Mouse (Mus musculus): ENCODE results near the gene Fam167b. TPM values are rescaled to one million over a fixed set of nuclear protein-coding genes. Genes with fewer than 3 reads are reported as not detected.

The Fam167b gene
- polyA plus RNA-seq, 1 experiment from 2014 or later = 5.6 TPM

GRCm38 (mm10) chr4:129616631-129617030, 38.3 kb upstream of the Fam167b start:
- Histone ChIP-seq H3K4me1 (ENCODE audit: control insufficient read depth in 2 of 2, insufficient read depth in 2 of 2, low read length in 2 of 2) (peaks cover 8 to 16% of the 10 kb centered on the region in 2 experiments; a peak in 3 of 4 replicates), H3K4me2 (ENCODE audit: low read length) (no peak overlapping the region), H3K27me3 (ENCODE audit: control insufficient read depth, insufficient read depth, low read length) (no peaks in the 10 kb centered on the region), H3K27ac (replicated peaks in 1 of 2; ENCODE audit: control insufficient read depth in 1 of 2, insufficient read depth in 1 of 2, low read depth in 2 of 2, low read length in 2 of 2) (no peak overlapping the region), H3K9me3 (ENCODE audit: control insufficient read depth, low read length) (no peaks in the 10 kb centered on the region), H3K36me3 (ENCODE audit: control insufficient read depth, insufficient read depth, low read length) (peaks cover 27% of the 10 kb centered on the region), H3K9ac (ENCODE audit: low read length) (no peak overlapping the region), H3K4me3 (ENCODE audit: control insufficient read depth in 1 of 2, insufficient read depth in 1 of 2, low read depth in 1 of 2, low read length in 2 of 2) (no peak overlapping the region)
- 90% methylated on average over 3 of the region's 3 CpGs for WGBS
- ATAC-seq (ENCODE audit: insufficient number of reproducible peaks, insufficient read depth, low FRiP score, low read depth) = no peak

- Histone ChIP-seq H3K4me3 (ENCODE audit: control insufficient read depth in 1 of 2, insufficient read depth in 1 of 2, low read depth in 1 of 2, low read length in 2 of 2) (no peak overlapping the region), H3K27ac (replicated peaks in 1 of 2; ENCODE audit: control insufficient read depth in 1 of 2, insufficient read depth in 1 of 2, low read depth in 2 of 2, low read length in 2 of 2) (no peak overlapping the region), H3K4me2 (ENCODE audit: low read length) (no peak overlapping the region), H3K36me3 (ENCODE audit: control insufficient read depth, insufficient read depth, low read length) (peaks cover 27% of the 10 kb centered on the region), H3K9me3 (ENCODE audit: control insufficient read depth, low read length) (no peaks in the 10 kb centered on the region), H3K9ac (ENCODE audit: low read length) (no peak overlapping the region), H3K27me3 (ENCODE audit: control insufficient read depth, insufficient read depth, low read length) (no peaks in the 10 kb centered on the region), H3K4me1 (ENCODE audit: control insufficient read depth in 2 of 2, insufficient read depth in 2 of 2, low read length in 2 of 2) (peaks cover 8 to 16% of the 10 kb centered on the region in 2 experiments; a peak in 3 of 4 replicates)
- no peak for ATAC-seq (ENCODE audit: insufficient number of reproducible peaks, insufficient read depth, low FRiP score, low read depth)
- WGBS = 86% methylated on average over 9 of the region's 9 CpGs
Measured at GRCm38 (mm10) chr4:129615801-129616290, 37.5 kb upstream of the Fam167b start.

GRCm38 (mm10) chr4:129614093-129614492, 35.7 kb upstream of the Fam167b start, which contains the start of gene Dcdc2b:
TSS of gene Dcdc2b (minus strand) at chr4:129614257.
- Histone ChIP-seq H3K4me1 (ENCODE audit: control insufficient read depth in 2 of 2, insufficient read depth in 2 of 2, low read length in 2 of 2) (peaks cover 8 to 16% of the 10 kb centered on the region in 2 experiments; a peak in 3 of 4 replicates), H3K27me3 (ENCODE audit: control insufficient read depth, insufficient read depth, low read length) (no peaks in the 10 kb centered on the region), H3K9ac (ENCODE audit: low read length) (no peak within 1 kb of the TSS), H3K36me3 (ENCODE audit: control insufficient read depth, insufficient read depth, low read length) (peaks cover 23% of the 10 kb centered on the region), H3K9me3 (ENCODE audit: control insufficient read depth, low read length) (no peaks in the 10 kb centered on the region), H3K4me2 (ENCODE audit: low read length) (no peak within 1 kb of the TSS), H3K4me3 (ENCODE audit: control insufficient read depth in 1 of 2, insufficient read depth in 1 of 2, low read depth in 1 of 2, low read length in 2 of 2) (no peak within 1 kb of the TSS), H3K27ac (replicated peaks in 1 of 2; ENCODE audit: control insufficient read depth in 1 of 2, insufficient read depth in 1 of 2, low read depth in 2 of 2, low read length in 2 of 2) (0 out of 4 replicates have a peak within 1 kb of the TSS, but pooled peaks have one; percentile 14 to 39)
- ATAC-seq (ENCODE audit: insufficient number of reproducible peaks, insufficient read depth, low FRiP score, low read depth) = no peak
- 71% methylated on average over 6 of the region's 6 CpGs for WGBS

- H3K4me3 ChIP-seq (ENCODE audit: control insufficient read depth in 1 of 2, insufficient read depth in 1 of 2, low read depth in 1 of 2, low read length in 2 of 2) = no peak overlapping the region
- no peak overlapping the region for H3K9ac ChIP-seq (ENCODE audit: low read length)
- H3K4me1 ChIP-seq (ENCODE audit: control insufficient read depth in 2 of 2, insufficient read depth in 2 of 2, low read length in 2 of 2) = peaks cover 7 to 13% of the 10 kb centered on the region in 2 experiments; a peak in 3 of 4 replicates
- 69% methylated on average over 4 of the region's 4 CpGs for WGBS
- no peaks in the 10 kb centered on the region for H3K27me3 ChIP-seq (ENCODE audit: control insufficient read depth, insufficient read depth, low read length)
- no peak overlapping the region for H3K27ac ChIP-seq (replicated peaks in 1 of 2; ENCODE audit: control insufficient read depth in 1 of 2, insufficient read depth in 1 of 2, low read depth in 2 of 2, low read length in 2 of 2)
- H3K4me2 ChIP-seq (ENCODE audit: low read length) = no peak overlapping the region
- 0 out of 2 replicates have a peak, but pooled peaks have one; percentile 8 for ATAC-seq (ENCODE audit: insufficient number of reproducible peaks, insufficient read depth, low FRiP score, low read depth)
- H3K9me3 ChIP-seq (ENCODE audit: control insufficient read depth, low read length) = no peaks in the 10 kb centered on the region
- peaks cover 32% of the 10 kb centered on the region for H3K36me3 ChIP-seq (ENCODE audit: control insufficient read depth, insufficient read depth, low read length)
Measured at GRCm38 (mm10) chr4:129610472-129610871, 32.1 kb upstream of the Fam167b start.

- no peak for ATAC-seq (ENCODE audit: insufficient number of reproducible peaks, insufficient read depth, low FRiP score, low read depth)
- Histone ChIP-seq H3K4me1 (ENCODE audit: control insufficient read depth in 2 of 2, insufficient read depth in 2 of 2, low read length in 2 of 2) (peaks cover 7 to 13% of the 10 kb centered on the region in 2 experiments; a peak in 3 of 4 replicates), H3K27ac (replicated peaks in 1 of 2; ENCODE audit: control insufficient read depth in 1 of 2, insufficient read depth in 1 of 2, low read depth in 2 of 2, low read length in 2 of 2) (no peak overlapping the region)
Measured at GRCm38 (mm10) chr4:129610026-129610425, 31.7 kb upstream of the Fam167b start.

GRCm38 (mm10) chr4:129609139-129609631, 30.8 kb upstream of the Fam167b start:
- H3K9ac ChIP-seq (ENCODE audit: low read length) = no peak overlapping the region
- peaks cover 43% of the 10 kb centered on the region for H3K36me3 ChIP-seq (ENCODE audit: control insufficient read depth, insufficient read depth, low read length)
- no peak overlapping the region for H3K27ac ChIP-seq (replicated peaks in 1 of 2; ENCODE audit: control insufficient read depth in 1 of 2, insufficient read depth in 1 of 2, low read depth in 2 of 2, low read length in 2 of 2)
- H3K9me3 ChIP-seq (ENCODE audit: control insufficient read depth, low read length) = no peaks in the 10 kb centered on the region
- no peak overlapping the region for H3K4me3 ChIP-seq (ENCODE audit: control insufficient read depth in 1 of 2, insufficient read depth in 1 of 2, low read depth in 1 of 2, low read length in 2 of 2)
- 78% methylated on average over 12 of the region's 12 CpGs for WGBS
- peaks cover 5 to 8% of the 10 kb centered on the region in 2 experiments; a peak in 3 of 4 replicates for H3K4me1 ChIP-seq (ENCODE audit: control insufficient read depth in 2 of 2, insufficient read depth in 2 of 2, low read length in 2 of 2)
- H3K27me3 ChIP-seq (ENCODE audit: control insufficient read depth, insufficient read depth, low read length) = no peaks in the 10 kb centered on the region
- ATAC-seq (ENCODE audit: insufficient number of reproducible peaks, insufficient read depth, low FRiP score, low read depth) = no peak
- no peak overlapping the region for H3K4me2 ChIP-seq (ENCODE audit: low read length)

More at GRCm38 (mm10) chr4:129610026-129610425, 31.7 kb upstream of the Fam167b start:
- Histone ChIP-seq H3K9ac (ENCODE audit: low read length) (no peak overlapping the region), H3K4me3 (ENCODE audit: control insufficient read depth in 1 of 2, insufficient read depth in 1 of 2, low read depth in 1 of 2, low read length in 2 of 2) (no peak overlapping the region), H3K36me3 (ENCODE audit: control insufficient read depth, insufficient read depth, low read length) (peaks cover 35% of the 10 kb centered on the region), H3K9me3 (ENCODE audit: control insufficient read depth, low read length) (no peaks in the 10 kb centered on the region), H3K4me2 (ENCODE audit: low read length) (no peak overlapping the region), H3K27me3 (ENCODE audit: control insufficient read depth, insufficient read depth, low read length) (no peaks in the 10 kb centered on the region)
- WGBS = 74% methylated on average over 4 of the region's 4 CpGs

- peaks cover 2% of the 10 kb centered on the region in 2 experiments; a peak in 1 of 4 replicates for H3K4me1 ChIP-seq (ENCODE audit: control insufficient read depth in 2 of 2, insufficient read depth in 2 of 2, low read length in 2 of 2)
- no peak overlapping the region for H3K4me3 ChIP-seq (ENCODE audit: control insufficient read depth in 1 of 2, insufficient read depth in 1 of 2, low read depth in 1 of 2, low read length in 2 of 2)
- no peak overlapping the region for H3K9ac ChIP-seq (ENCODE audit: low read length)
- H3K4me2 ChIP-seq (ENCODE audit: low read length) = no peak overlapping the region
- peak; percentile 31; the same call in 1 of the 2 replicates for ATAC-seq (ENCODE audit: insufficient number of reproducible peaks, insufficient read depth, low FRiP score, low read depth)
- H3K9me3 ChIP-seq (ENCODE audit: control insufficient read depth, low read length) = no peaks in the 10 kb centered on the region
- no peak overlapping the region for H3K27ac ChIP-seq (replicated peaks in 1 of 2; ENCODE audit: control insufficient read depth in 1 of 2, insufficient read depth in 1 of 2, low read depth in 2 of 2, low read length in 2 of 2)
- H3K36me3 ChIP-seq (ENCODE audit: control insufficient read depth, insufficient read depth, low read length) = peaks cover 50% of the 10 kb centered on the region
- 35% methylated on average over 7 of the region's 7 CpGs for WGBS
- no peaks in the 10 kb centered on the region for H3K27me3 ChIP-seq (ENCODE audit: control insufficient read depth, insufficient read depth, low read length)
Measured at GRCm38 (mm10) chr4:129608426-129609025, 30.2 kb upstream of the Fam167b start.
